Mouse (Mus musculus) liver, embryonic 14.5 days (tissue): ENCODE results near the gene Gm45021. TPM values are rescaled to one million over a fixed set of nuclear protein-coding genes. Genes with fewer than 3 reads are reported as not detected.

Experiments
- ATAC-seq: fragments of 200-750 bp; cut with Nextera tagmentation; 2 replicates; pipeline ENCODE4 v1.8.0; 2017; ENCODE audit warnings: moderate number of reproducible peaks, mild to moderate bottlenecking, moderate library complexity; ENCODE audit not compliant: insufficient read depth
- DNase-seq, 3 experiments: peaks; one replicate each; pipeline ENCODE4 v3.0.0-alpha.2; 2012 to 2013; ENCODE audit warnings: low read depth in 3 of 3, low spot score in 3 of 3
- H3K27ac ChIP-seq: fragments of 300-500 bp; sonication (generic); 2 replicates; pipeline ENCODE4 v1.5.1; 2014; ENCODE audit warnings: moderate library complexity, mild to moderate bottlenecking, control low read depth, inconsistent platforms
- H3K27me3 ChIP-seq: fragments of 300-500 bp; sonication (generic); 2 replicates; pipeline ENCODE4 v1.6.1; 2014; ENCODE audit warnings: mild to moderate bottlenecking, low read length, moderate library complexity; ENCODE audit not compliant: control insufficient read depth, insufficient read depth
- H3K36me3 ChIP-seq: fragments of 300-500 bp; sonication (generic); replicated peaks from 2 replicates; pipeline ENCODE4 v1.6.1; 2014; ENCODE audit warnings: low read depth; ENCODE audit not compliant: control insufficient read depth, insufficient read depth
- H3K4me1 ChIP-seq, 2 experiments: fragments of 200-500 bp in 1 of 2; fragments of 300-500 bp in 1 of 2; sonication (generic) in 1 of 2; replicated peaks; 2 replicates each; pipeline ENCODE4 v1.6.1; 2012 to 2014; ENCODE audit warnings: antibody characterized with exemption in 1 of 2, inconsistent platforms in 1 of 2, low read length in 1 of 2; ENCODE audit not compliant: control insufficient read depth in 2 of 2, insufficient read depth in 2 of 2
- H3K4me2 ChIP-seq: fragments of 300-500 bp; sonication (generic); 2 replicates; pipeline ENCODE4 v1.6.1; 2014; ENCODE audit warnings: low read depth, mild to moderate bottlenecking, control low read depth, moderate library complexity
- H3K4me3 ChIP-seq, 2 experiments: fragments of 200-500 bp in 1 of 2; fragments of 300-500 bp in 1 of 2; sonication (generic) in 1 of 2; 2 replicates each; pipeline ENCODE4 v1.5.1; 2012 to 2014; ENCODE audit warnings: low read depth in 2 of 2, low read length in 2 of 2, mild to moderate bottlenecking in 2 of 2, control low read depth in 1 of 2, inconsistent platforms in 1 of 2, moderate library complexity in 1 of 2; ENCODE audit not compliant: insufficient read depth in 1 of 2
- H3K9ac ChIP-seq: fragments of 300-500 bp; sonication (generic); replicated peaks from 2 replicates; pipeline ENCODE4 v1.6.1; 2014; ENCODE audit warnings: mild to moderate bottlenecking, control low read depth, moderate library complexity
- H3K9me3 ChIP-seq: fragments of 300-500 bp; sonication (generic); 2 replicates; pipeline ENCODE4 v1.6.1; 2016; ENCODE audit warnings: low read length, mixed read lengths; ENCODE audit not compliant: control insufficient read depth
- CTCF ChIP-seq: IDR thresholded peaks from 2 replicates; pipeline ENCODE4 v1.5.1; 2016; ENCODE audit warnings: antibody characterized with exemption, low read depth, control low read depth
- EP300 ChIP-seq: IDR thresholded peaks from 2 replicates; pipeline ENCODE4 v1.6.1; 2016; ENCODE audit warnings: antibody characterized with exemption, low read depth
- WGBS: fragments of 180-500 bp; shearing (Covaris S2); extraction: QIAGEN DNeasy Blood & Tissue Kit; methylation state at CpG from one replicate; pipeline ENCODE4 v1.1.7; 2014; ENCODE audit not compliant: insufficient replicate concordance; 5-methylcytosine and 5-hydroxymethylcytosine counted together
- polyA plus RNA-seq, 2 experiments: library from polyadenylated mRNA; depleted of rRNA in 1 of 2; stranded (reverse) in 1 of 2; unstranded in 1 of 2; fragments of >200 nt; fragmentation: Nextera tagmentation in 1 of 2; extraction: Ambion mirVana in 1 of 2; gene quantifications; 2 replicates each; pipeline versions ENCODE4 v1.2.1 to v1.2.3; 2012 to 2014

Gene Gm45021
- polyA plus RNA-seq, 2 experiments, result not detected

DNA sequence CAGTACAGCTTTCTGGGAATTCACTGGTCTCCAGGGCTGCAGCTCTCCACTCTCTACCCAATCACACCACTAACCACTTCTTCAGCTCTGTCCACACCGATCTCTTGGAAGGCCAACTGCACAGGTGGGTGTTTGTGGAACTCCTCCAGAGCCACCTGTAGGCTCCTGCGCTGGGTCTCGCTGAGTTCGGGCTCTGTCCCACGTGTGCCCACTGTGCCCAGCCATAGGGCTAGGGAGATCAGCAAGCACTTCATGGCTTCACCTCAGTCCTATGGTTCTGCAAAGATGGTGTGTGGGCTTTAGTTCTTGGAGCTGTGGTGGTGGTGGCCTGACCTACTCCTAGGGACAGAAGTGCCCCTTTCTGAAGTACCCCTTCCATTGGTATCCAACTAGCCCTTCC is 17.4 kb upstream of the Gm45021 start:
- H3K4me3 ChIP-seq, result no peak overlapping the region

DNA sequence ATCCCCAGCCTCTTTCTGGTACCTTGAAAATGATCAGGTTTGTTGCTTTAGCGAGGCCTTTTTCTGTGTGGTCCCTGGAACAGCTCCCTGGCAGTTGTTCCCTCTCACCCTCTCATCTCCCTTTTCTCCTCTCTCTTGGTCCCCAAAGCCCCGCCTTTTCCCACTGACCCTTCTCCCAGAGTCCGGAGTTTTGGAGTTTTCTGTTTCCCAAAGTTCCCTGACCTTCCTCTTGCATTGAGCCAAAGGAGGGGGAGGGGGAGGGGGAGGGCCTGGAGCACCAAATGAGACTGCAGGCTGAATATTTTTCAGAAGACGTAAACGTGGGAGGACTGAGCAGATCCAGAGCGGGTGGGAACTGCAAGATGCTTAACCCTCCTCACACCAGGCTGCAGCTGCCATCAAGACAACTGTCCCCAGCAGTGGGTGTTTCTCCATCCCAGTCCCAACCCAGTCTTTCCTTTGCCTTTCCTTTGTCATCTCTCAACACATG is 16.8 kb upstream of the Gm45021 start, which contains the start of gene Rarres2:
Gene Rarres2, minus strand, starts transcription at position 218 of the 490 bp plus-strand sequence.
- Histone ChIP-seq H3K4me3 (no peak within 1 kb of the TSS), H3K4me1 (peaks cover 0 to 7% of the 10 kb centered on the region in 2 experiments; a peak in 2 of 4 replicates), H3K9me3 (no peaks in the 10 kb centered on the region), H3K9ac (no peak within 1 kb of the TSS), H3K4me2 (no peak within 1 kb of the TSS), H3K27ac (no peak within 1 kb of the TSS), H3K36me3 (no peaks in the 10 kb centered on the region), H3K27me3 (no peaks in the 10 kb centered on the region)
- 44% methylated on average over 6 of the region's 6 CpGs for WGBS
- ATAC-seq, result no peak
- peak in 1 of 3 experiments; percentile 12 for DNase-seq
- TF ChIP-seq EP300 (no peak), CTCF (no peak)

More for the DNA sequence above, 17.4 kb upstream of the Gm45021 start:
- 83% methylated on average over 5 of the region's 5 CpGs for WGBS
- Histone ChIP-seq H3K4me2 (no peak overlapping the region), H3K36me3 (no peaks in the 10 kb centered on the region), H3K4me1 (peaks cover 0 to 7% of the 10 kb centered on the region in 2 experiments; a peak in 2 of 4 replicates), H3K9me3 (no peaks in the 10 kb centered on the region), H3K9ac (no peak overlapping the region), H3K27me3 (no peaks in the 10 kb centered on the region), H3K27ac (no peak overlapping the region)
- ATAC-seq (no peak), DNase-seq (no peak)
- no peak for TF ChIP-seq EP300
- TF ChIP-seq CTCF, result no peak

DNA sequence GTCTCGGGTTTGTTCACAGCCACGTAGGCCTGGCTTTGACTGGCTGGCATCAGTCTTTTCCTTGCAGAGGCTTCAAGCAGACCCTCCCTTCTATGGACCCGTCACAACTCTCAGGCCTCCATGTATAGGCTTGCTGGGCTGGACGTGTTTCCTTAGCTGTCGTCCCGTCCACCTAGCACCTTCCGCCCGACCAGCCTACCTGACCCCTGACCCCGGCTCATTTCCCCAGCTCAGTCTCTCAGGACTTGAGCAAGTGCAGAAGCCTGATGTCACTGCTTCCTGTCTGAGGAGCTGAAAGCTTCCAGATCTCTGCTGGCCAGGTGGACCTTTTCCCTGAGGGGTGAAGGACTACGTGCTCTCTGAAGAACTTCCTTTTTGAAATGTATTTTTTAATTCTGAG is 16.1 kb upstream of the Gm45021 start:
- DNase-seq (no peak), ATAC-seq (no peak)
- TF ChIP-seq CTCF (no peak), EP300 (no peak)
- no peak overlapping the region for H3K27ac ChIP-seq
- peaks cover 0 to 7% of the 10 kb centered on the region in 2 experiments; a peak in 2 of 4 replicates for H3K4me1 ChIP-seq
- H3K9me3 ChIP-seq, result no peaks in the 10 kb centered on the region
- no peaks in the 10 kb centered on the region for H3K36me3 ChIP-seq
- no peak overlapping the region for H3K9ac ChIP-seq
- H3K27me3 ChIP-seq, result no peaks in the 10 kb centered on the region
- no peak overlapping the region for H3K4me3 ChIP-seq
- H3K4me2 ChIP-seq, result no peak overlapping the region
- WGBS, result 37% methylated on average over 10 of the region's 10 CpGs

DNA sequence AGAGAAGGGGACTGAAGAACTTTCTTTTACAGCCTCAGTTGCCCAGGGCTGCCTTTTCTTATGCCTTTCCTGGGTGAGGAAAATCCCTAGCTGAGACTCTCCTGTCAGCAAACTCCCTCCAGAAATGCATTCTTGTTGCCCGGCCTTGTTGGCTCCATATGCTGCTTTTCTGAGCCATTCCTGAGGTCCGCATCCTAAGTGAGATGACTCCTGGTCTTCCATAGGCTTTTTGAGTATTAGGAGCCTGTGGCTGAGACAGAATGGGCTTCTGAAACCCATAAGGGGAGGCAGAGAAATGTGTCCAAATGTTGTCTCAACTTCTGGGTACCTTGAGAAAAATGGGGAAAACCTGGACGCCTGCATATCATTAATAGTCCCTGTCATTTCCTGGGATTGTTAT is 15.4 kb upstream of the Gm45021 start:
- ATAC-seq (no peak), DNase-seq (no peak)
- Histone ChIP-seq H3K4me1 (peaks cover 0 to 7% of the 10 kb centered on the region in 2 experiments; a peak in 2 of 4 replicates), H3K27ac (no peak overlapping the region), H3K9ac (no peak overlapping the region), H3K9me3 (no peaks in the 10 kb centered on the region), H3K27me3 (no peaks in the 10 kb centered on the region), H3K4me2 (no peak overlapping the region), H3K36me3 (no peaks in the 10 kb centered on the region), H3K4me3 (no peak overlapping the region)
- TF ChIP-seq EP300 (no peak), CTCF (no peak)
- WGBS, result 50% methylated on average over 3 of the region's 3 CpGs

DNA sequence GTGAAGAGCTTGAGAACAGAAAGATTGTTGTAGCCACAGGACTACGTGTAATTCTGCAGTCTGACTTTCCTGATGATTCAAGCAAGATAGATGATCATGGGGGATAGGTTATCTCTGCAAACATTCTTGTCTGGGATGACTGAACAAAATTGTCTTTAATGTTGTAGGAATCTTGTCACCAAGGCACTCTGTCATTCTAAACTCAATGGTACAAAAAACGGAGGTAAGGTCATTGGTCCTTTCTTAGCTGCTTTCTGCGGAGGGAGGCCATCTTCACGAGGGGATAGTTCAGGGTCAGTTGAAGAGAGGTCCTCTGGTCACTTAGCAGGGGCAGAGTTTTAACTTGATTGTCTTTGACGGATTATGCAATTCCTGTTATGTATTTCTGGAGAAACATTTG is 10.7 kb upstream of the Gm45021 start:
- no peaks in the 10 kb centered on the region; a peak in 1 of 4 replicates for H3K4me1 ChIP-seq
- no peak for DNase-seq
- no peak overlapping the region for H3K9ac ChIP-seq
- WGBS, result 27% methylated on average over 5 of the region's 5 CpGs
- no peaks in the 10 kb centered on the region for H3K36me3 ChIP-seq
- no peak overlapping the region for H3K4me3 ChIP-seq
- no peak for TF ChIP-seq EP300
- ATAC-seq, result no peak
- H3K27ac ChIP-seq, result no peak overlapping the region
- H3K27me3 ChIP-seq, result no peaks in the 10 kb centered on the region
- H3K9me3 ChIP-seq, result no peaks in the 10 kb centered on the region
- H3K4me2 ChIP-seq, result no peak overlapping the region
